Mouse (Mus musculus) embryonic facial prominence, embryonic 12.5 days (tissue): ENCODE results near the gene Mthfr. TPM values are rescaled to one million over a fixed set of nuclear protein-coding genes. Genes with fewer than 3 reads are reported as not detected.
"Not testable (repeated sequence)": the region's sequence is repeated elsewhere in the genome, so short reads cannot be mapped to it uniquely, and the experiment has no call there.

Experiments
- ATAC-seq: fragments of 200-750 bp; cut with Nextera tagmentation; 2 replicates; pipeline ENCODE4 v1.8.0; 2017; ENCODE audit not compliant: insufficient number of reproducible peaks, insufficient read depth, low FRiP score, low TSS enrichment
- H3K27ac ChIP-seq: fragments of 300-500 bp; sonication (generic); 2 replicates; pipeline ENCODE4 v1.5.1; 2016; ENCODE audit warnings: mild to moderate bottlenecking
- H3K27me3 ChIP-seq: fragments of 300-500 bp; sonication (generic); 2 replicates; pipeline ENCODE4 v1.6.1; 2016; ENCODE audit warnings: mild to moderate bottlenecking, moderate library complexity
- H3K36me3 ChIP-seq: fragments of 300-500 bp; sonication (generic); 2 replicates; pipeline ENCODE4 v1.6.1; 2016; ENCODE audit warnings: mild to moderate bottlenecking
- H3K4me1 ChIP-seq: fragments of 300-500 bp; sonication (generic); 2 replicates; pipeline ENCODE4 v1.6.1; 2016
- H3K4me2 ChIP-seq: fragments of 300-500 bp; sonication (generic); replicated peaks from 2 replicates; pipeline ENCODE4 v1.6.1; 2016; ENCODE audit warnings: mild to moderate bottlenecking, moderate library complexity
- H3K4me3 ChIP-seq: fragments of 300-500 bp; sonication (generic); 2 replicates; pipeline ENCODE4 v1.5.1; 2016; ENCODE audit warnings: mild to moderate bottlenecking
- H3K9ac ChIP-seq: fragments of 300-500 bp; sonication (generic); 2 replicates; pipeline ENCODE4 v1.6.1; 2016; ENCODE audit warnings: mild to moderate bottlenecking, moderate library complexity
- H3K9me3 ChIP-seq: fragments of 300-500 bp; sonication (generic); 2 replicates; pipeline ENCODE4 v1.6.1; 2016; ENCODE audit warnings: mild to moderate bottlenecking, moderate library complexity
- WGBS: fragments of 180-500 bp; shearing (Covaris S2); methylation state at CpG from one replicate; pipeline ENCODE4 v1.1.7; 2016; 5-methylcytosine and 5-hydroxymethylcytosine counted together
- polyA plus RNA-seq: library from polyadenylated mRNA; unstranded; fragments of >200 nt; fragmentation: Nextera tagmentation; extraction: Ambion mirVana; gene quantifications from 2 replicates; pipeline ENCODE4 v1.2.1, GENCODE M21; 2016

Gene Mthfr
- polyA plus RNA-seq, 1 experiment from 2014 or later: 25.7 TPM

GRCm38 (mm10) chr4:148040933-148041610 lies 2.2 kb downstream of the Mthfr start:
- Histone ChIP-seq H3K27me3 (no peaks in the 10 kb centered on the region), H3K36me3 (peaks cover 27% of the 10 kb centered on the region), H3K9me3 (no peaks in the 10 kb centered on the region), H3K4me1 (peaks cover 43% of the 10 kb centered on the region), H3K4me2 (peak overlapping the region; percentile 89), H3K9ac (peak overlapping the region; percentile 75), H3K27ac (peak overlapping the region; percentile 89), H3K4me3 (peak overlapping the region; percentile 55)
- 0% methylated on average over 19 of the region's 19 CpGs for WGBS
- ATAC-seq: peak; percentile 62

- 3% methylated on average over 16 of the region's 16 CpGs for WGBS
- Histone ChIP-seq H3K27me3 (no peaks in the 10 kb centered on the region), H3K9me3 (no peaks in the 10 kb centered on the region), H3K27ac (peak overlapping the region; percentile 89), H3K4me2 (peak overlapping the region; percentile 89), H3K9ac (peak overlapping the region; percentile 75), H3K36me3 (peaks cover 26% of the 10 kb centered on the region), H3K4me1 (peaks cover 43% of the 10 kb centered on the region), H3K4me3 (peak overlapping the region; percentile 55)
- no peak for ATAC-seq
Measured at GRCm38 (mm10) chr4:148041611-148042191, 2.8 kb downstream of the Mthfr start.

GRCm38 (mm10) chr4:148043327-148043726 lies 4.5 kb downstream of the Mthfr start:
- not testable (repeated sequence) for H3K4me2 ChIP-seq, H3K27ac ChIP-seq, ATAC-seq, H3K27me3 ChIP-seq, H3K9me3 ChIP-seq, H3K9ac ChIP-seq, H3K4me3 ChIP-seq
- H3K36me3 ChIP-seq: peaks cover 36% of the 10 kb centered on the region
- 88% methylated on average over 8 of the region's 8 CpGs for WGBS
- H3K4me1 ChIP-seq: peaks cover 33% of the 10 kb centered on the region

GRCm38 (mm10) chr4:148044113-148044512 lies 5.2 kb downstream of the Mthfr start:
- WGBS: 98% methylated on average over 2 of the region's 2 CpGs
- Histone ChIP-seq H3K27ac (no peak overlapping the region), H3K4me3 (no peak overlapping the region), H3K4me1 (peaks cover 33% of the 10 kb centered on the region), H3K9me3 (no peaks in the 10 kb centered on the region), H3K4me2 (no peak overlapping the region), H3K36me3 (peaks cover 41% of the 10 kb centered on the region), H3K27me3 (no peaks in the 10 kb centered on the region), H3K9ac (no peak overlapping the region)
- ATAC-seq: no peak

GRCm38 (mm10) chr4:148046450-148047031 lies 7.7 kb downstream of the Mthfr start:
- Histone ChIP-seq H3K27me3 (no peaks in the 10 kb centered on the region), H3K27ac (no peak overlapping the region), H3K4me2 (no peak overlapping the region), H3K9me3 (no peaks in the 10 kb centered on the region), H3K4me1 (peaks cover 14% of the 10 kb centered on the region), H3K4me3 (no peak overlapping the region), H3K9ac (no peak overlapping the region), H3K36me3 (peaks cover 61% of the 10 kb centered on the region)
- ATAC-seq: no peak
- 64% methylated on average over 4 of the region's 4 CpGs for WGBS

GRCm38 (mm10) chr4:148050396-148050914 lies 11.6 kb downstream of the Mthfr start:
- H3K4me2 ChIP-seq, H3K27ac ChIP-seq, H3K9ac ChIP-seq, H3K4me3 ChIP-seq, H3K27me3 ChIP-seq, H3K4me1 ChIP-seq, H3K9me3 ChIP-seq, ATAC-seq: not testable (repeated sequence)
- WGBS: 97% methylated on average over 3 of the region's 3 CpGs
- H3K36me3 ChIP-seq: peaks cover 83% of the 10 kb centered on the region

- Histone ChIP-seq H3K9me3 (no peaks in the 10 kb centered on the region), H3K27me3 (no peaks in the 10 kb centered on the region), H3K9ac (no peak overlapping the region), H3K4me2 (no peak overlapping the region), H3K36me3 (peaks cover 85% of the 10 kb centered on the region), H3K4me1 (no peaks in the 10 kb centered on the region), H3K4me3 (no peak overlapping the region), H3K27ac (no peak overlapping the region)
- no peak for ATAC-seq
- 94% methylated on average over 13 of the region's 13 CpGs for WGBS
Measured at GRCm38 (mm10) chr4:148051046-148051776, 12.3 kb downstream of the Mthfr start.

GRCm38 (mm10) chr4:148051886-148052285 lies 13.0 kb downstream of the Mthfr start:
- Histone ChIP-seq H3K4me1 (no peaks in the 10 kb centered on the region), H3K9ac (no peak overlapping the region), H3K4me2 (no peak overlapping the region), H3K36me3 (peaks cover 88% of the 10 kb centered on the region), H3K4me3 (no peak overlapping the region), H3K27me3 (no peaks in the 10 kb centered on the region), H3K9me3 (no peaks in the 10 kb centered on the region), H3K27ac (no peak overlapping the region)
- WGBS: 89% methylated on average over 11 of the region's 11 CpGs
- ATAC-seq: no peak

- H3K9ac ChIP-seq: no peak overlapping the region
- H3K4me3 ChIP-seq: no peak overlapping the region
- H3K27ac ChIP-seq: no peak overlapping the region
- 90% methylated on average over 2 of the region's 2 CpGs for WGBS
- peaks cover 92% of the 10 kb centered on the region for H3K36me3 ChIP-seq
- no peaks in the 10 kb centered on the region for H3K27me3 ChIP-seq
- no peak for ATAC-seq
- H3K9me3 ChIP-seq: no peaks in the 10 kb centered on the region
- H3K4me2 ChIP-seq: no peak overlapping the region
- no peaks in the 10 kb centered on the region for H3K4me1 ChIP-seq
Measured at GRCm38 (mm10) chr4:148052976-148053375, 14.1 kb downstream of the Mthfr start.

- Histone ChIP-seq H3K27me3 (no peaks in the 10 kb centered on the region), H3K27ac (no peak overlapping the region), H3K4me2 (no peak overlapping the region), H3K36me3 (peaks cover 92% of the 10 kb centered on the region), H3K4me3 (no peak overlapping the region), H3K9me3 (no peaks in the 10 kb centered on the region), H3K9ac (no peak overlapping the region), H3K4me1 (no peaks in the 10 kb centered on the region)
- WGBS: 92% methylated on average over 12 of the region's 12 CpGs
- ATAC-seq: no peak
Measured at GRCm38 (mm10) chr4:148053417-148053920, 14.6 kb downstream of the Mthfr start.

GRCm38 (mm10) chr4:148054961-148055695 lies 16.3 kb downstream of the Mthfr start:
- Histone ChIP-seq H3K4me2 (no peak overlapping the region), H3K4me3 (no peak overlapping the region), H3K36me3 (peaks cover 84% of the 10 kb centered on the region), H3K9ac (no peak overlapping the region), H3K4me1 (no peaks in the 10 kb centered on the region), H3K27me3 (no peaks in the 10 kb centered on the region), H3K9me3 (no peaks in the 10 kb centered on the region), H3K27ac (no peak overlapping the region)
- ATAC-seq: no peak
- WGBS: 93% methylated on average over 21 of the region's 21 CpGs
